Mouse (Mus musculus) adrenal gland, postnatal 4 days (tissue): ENCODE data around the gene Zfp39. TPM values are rescaled to one million over a fixed set of nuclear protein-coding genes. Genes with fewer than 3 reads are reported as not detected.
"Not testable (repeated sequence)": the region's sequence is repeated elsewhere in the genome, so short reads cannot be mapped to it uniquely, and the experiment has no call there.

Source experiments
- DNase-seq, 2 experiments: peaks; one replicate each; pipeline ENCODE4 v3.0.0; 2021 to 2022; ENCODE audit warnings: low spot score in 2 of 2, mixed read lengths in 2 of 2
- total RNA-seq, 2 experiments: library from RNA; stranded (reverse); gene quantifications; 2 replicates each; pipeline ENCODE4 v1.2.3; 2021

Gene Zfp39
- total RNA-seq, 2 experiments from 2014 or later = 7.3 to 8.9 TPM

DNA sequence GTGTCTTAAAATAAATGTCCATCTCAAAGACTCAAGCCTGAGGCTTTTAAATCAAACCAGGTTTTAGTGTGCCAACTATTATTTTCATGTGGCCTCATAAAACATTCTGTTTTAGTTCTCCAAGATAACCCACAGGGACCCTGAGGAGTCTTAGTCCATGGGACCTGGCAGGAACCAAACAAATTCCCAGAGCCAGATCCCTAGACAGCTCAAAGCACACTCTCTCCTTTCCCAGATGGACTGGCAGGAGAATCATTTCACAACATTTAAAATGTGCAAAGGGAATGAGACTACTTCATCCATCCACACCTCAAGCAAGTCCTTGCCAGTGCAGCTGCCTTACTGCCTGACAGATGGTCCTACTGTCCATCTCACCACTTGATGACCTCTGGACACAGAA is 65.1 kb downstream of the Zfp39 start, which contains the start of gene Olfr311:
Olfr311 (plus strand) TSS at position 301 of the 400 bp plus-strand sequence.
- not testable (repeated sequence) for DNase-seq

Other genes with a start within 250 kb of the Zfp39 start
- gene Olfr322, start 245.4 kb downstream of the Zfp39 start, total RNA-seq = not detected
- not detected for gene Olfr320, start 223.1 kb downstream of the Zfp39 start, total RNA-seq
- not detected for gene Olfr319, start 205.1 kb downstream of the Zfp39 start, total RNA-seq
- gene Olfr318, start 180.2 kb downstream of the Zfp39 start, total RNA-seq = not detected
- not detected for gene Olfr317, start 165.0 kb downstream of the Zfp39 start, total RNA-seq
- not detected for gene Olfr316, start 151.5 kb downstream of the Zfp39 start, total RNA-seq
- not detected for gene Olfr315, start 131.0 kb downstream of the Zfp39 start, total RNA-seq
- gene Olfr314, start 121.3 kb downstream of the Zfp39 start, total RNA-seq = not detected
- 1 to 10 TPM; 4.8 to 6.0 TPM for gene Fam183b, start 102.3 kb downstream of the Zfp39 start, total RNA-seq
- gene Olfr313, start 89.2 kb downstream of the Zfp39 start, total RNA-seq = not detected
- not detected for gene Olfr312, start 75.0 kb downstream of the Zfp39 start, total RNA-seq
- gene Olfr311, start 65.0 kb downstream of the Zfp39 start, total RNA-seq = not detected
- 10 to 100 TPM; 12.7 to 13.3 TPM for gene Gm12258, start 57.1 kb downstream of the Zfp39 start, total RNA-seq
- gene 2810021J22Rik, start 37.0 kb downstream of the Zfp39 start, total RNA-seq = 10 to 100 TPM; 10.8 to 12.0 TPM
- 1 to 10 TPM; 2.7 to 4.9 TPM for gene Btnl10, start 13.7 kb upstream of the Zfp39 start, total RNA-seq
- gene Rnf187, start 34.7 kb upstream of the Zfp39 start, total RNA-seq = 100 to 1,000 TPM; 171 to 181 TPM
- gene Hist3h2ba, start 44.7 kb upstream of the Zfp39 start, total RNA-seq = 10 to 100 TPM; 58.4 to 77.5 TPM
- 10 to 100 TPM; 47.6 to 64.4 TPM for gene Hist3h2a, start 50.5 kb upstream of the Zfp39 start, total RNA-seq
- gene Trim17, start 50.5 kb upstream of the Zfp39 start, total RNA-seq = under 1 TPM; 0.08 to 0.36 TPM
- gene Trim11, start 73.9 kb upstream of the Zfp39 start, total RNA-seq = 10 to 100 TPM; 34.1 to 34.8 TPM
- 10 to 100 TPM in 1 of 2 experiments, 1 to 10 TPM in 1; 9.0 to 22.3 TPM for gene Obscn, start 232.2 kb upstream of the Zfp39 start, total RNA-seq